Mouse (Mus musculus) heart, postnatal 0 days (tissue): ENCODE measurements around the gene Baiap3. TPM values are rescaled to one million over a fixed set of nuclear protein-coding genes. Genes with fewer than 3 reads are reported as not detected.

Experiments used
- ATAC-seq: fragments of 200-750 bp; cut with Nextera tagmentation; 2 replicates; pipeline ENCODE4 v1.8.0; 2017; ENCODE audit warnings: low read depth, moderate number of reproducible peaks, moderate library complexity; ENCODE audit not compliant: insufficient read depth
- DNase-seq: peaks from one replicate; pipeline ENCODE4 v3.0.0-alpha.2; 2016; ENCODE audit warnings: low spot score
- H3K27ac ChIP-seq: fragments of 300-500 bp; sonication (generic); 2 replicates; pipeline ENCODE4 v1.5.1; 2014; ENCODE audit warnings: low read depth, mild to moderate bottlenecking
- H3K27me3 ChIP-seq: fragments of 300-500 bp; sonication (generic); 2 replicates; pipeline ENCODE4 v1.6.1; 2014; ENCODE audit warnings: low read length, mixed read lengths; ENCODE audit not compliant: control insufficient read depth, insufficient read depth
- H3K36me3 ChIP-seq: fragments of 300-500 bp; sonication (generic); replicated peaks from 2 replicates; pipeline ENCODE4 v1.6.1; 2014; ENCODE audit warnings: low read length, mixed read lengths; ENCODE audit not compliant: control insufficient read depth, insufficient read depth
- H3K4me1 ChIP-seq: fragments of 300-500 bp; sonication (generic); 2 replicates; pipeline ENCODE4 v1.6.1; 2014; ENCODE audit warnings: antibody characterized with exemption; ENCODE audit not compliant: control insufficient read depth, insufficient read depth
- H3K4me2 ChIP-seq: fragments of 300-500 bp; sonication (generic); 2 replicates; pipeline ENCODE4 v1.6.1; 2014; ENCODE audit warnings: low read depth, mild to moderate bottlenecking, low read length, moderate library complexity
- H3K4me3 ChIP-seq: fragments of 300-500 bp; sonication (generic); 2 replicates; pipeline ENCODE4 v1.5.1; 2014; ENCODE audit warnings: low read depth, low read length
- H3K9ac ChIP-seq: fragments of 300-500 bp; sonication (generic); replicated peaks from 2 replicates; pipeline ENCODE4 v1.6.1; 2014; ENCODE audit warnings: low read depth, low read length, mixed read lengths
- H3K9me3 ChIP-seq: fragments of 300-500 bp; sonication (generic); replicated peaks from 2 replicates; pipeline ENCODE4 v1.6.1; 2016; ENCODE audit warnings: low read length; ENCODE audit not compliant: control insufficient read depth
- CTCF ChIP-seq: IDR thresholded peaks from 2 replicates; pipeline ENCODE4 v1.5.1; 2016; ENCODE audit warnings: antibody characterized with exemption, control low read depth, low read depth
- EP300 ChIP-seq: IDR thresholded peaks from 2 replicates; pipeline ENCODE4 v1.6.1; 2016; ENCODE audit warnings: antibody characterized with exemption, low read depth
- WGBS: fragments of 180-500 bp; shearing (Covaris S2); extraction: QIAGEN DNeasy Blood & Tissue Kit; methylation state at CpG from one replicate; pipeline ENCODE4 v1.1.7; 2014; 5-methylcytosine and 5-hydroxymethylcytosine counted together
- microRNA-seq: library from miRNA; unstranded; fragments of <30 nt; microRNA quantifications from one replicate; pipeline ENCODE4, GENCODE M21; 2016
- polyA plus RNA-seq: library from polyadenylated mRNA; unstranded; fragments of >200 nt; fragmentation: Nextera tagmentation; extraction: Ambion mirVana; gene quantifications from 2 replicates; pipeline ENCODE4 v1.2.1, GENCODE M21; 2015
- total RNA-seq: library from RNA; depleted of rRNA; stranded (reverse); fragments of >200 nt; gene quantifications from 2 replicates; pipeline ENCODE4 v1.2.3, GENCODE M21; 2014; ENCODE audit warnings: low replicate concordance; rRNA removed

Baiap3 gene
- total and polyA plus RNA-seq, 2 experiments from 2014 or later, result 0.22 TPM; not detected in 1

- 89% methylated on average over 4 of the region's 4 CpGs for WGBS
- H3K36me3 ChIP-seq, result peaks cover 68% of the 10 kb centered on the region
- no peak for TF ChIP-seq CTCF
- no peak for TF ChIP-seq EP300
Observed at GRCm38 (mm10) chr17:25202401-25202800, 53.8 kb downstream of the Baiap3 start.

More at GRCm38 (mm10) chr17:25202401-25202800, 53.8 kb downstream of the Baiap3 start:
- Histone ChIP-seq H3K9ac (no peak overlapping the region), H3K27ac (no peak overlapping the region), H3K4me1 (no peaks in the 10 kb centered on the region), H3K27me3 (no peaks in the 10 kb centered on the region), H3K4me2 (no peak overlapping the region), H3K4me3 (no peak overlapping the region), H3K9me3 (no peaks in the 10 kb centered on the region)
- ATAC-seq (no peak), DNase-seq (no peak)

Small RNA genes lying within 50 kb of the gene (microRNA-seq; reads per million reads assigned to microRNA genes)
- not detected for gene Mir3547

Other genes with a start within 250 kb of the Baiap3 start
- gene Cramp1l, start 240.6 kb downstream of the Baiap3 start, total RNA-seq, result 12.0 and 13.5 TPM in 2 replicates
- 2.2 and 2.4 TPM in 2 replicates for gene Cramp1l, start 240.6 kb downstream of the Baiap3 start, polyA plus RNA-seq
- gene Ift140, start 240.3 kb downstream of the Baiap3 start, total RNA-seq, result 11.7 and 13.4 TPM in 2 replicates
- gene Ift140, start 240.3 kb downstream of the Baiap3 start, polyA plus RNA-seq, result 4.0 and 4.6 TPM in 2 replicates
- gene Tmem204, start 172.8 kb downstream of the Baiap3 start, total RNA-seq, result 53.8 and 56.4 TPM in 2 replicates
- 27.2 and 27.9 TPM in 2 replicates for gene Tmem204, start 172.8 kb downstream of the Baiap3 start, polyA plus RNA-seq
- gene Telo2, start 140.4 kb downstream of the Baiap3 start, total RNA-seq, result 27.9 and 31.4 TPM in 2 replicates
- gene Telo2, start 140.4 kb downstream of the Baiap3 start, polyA plus RNA-seq, result 13.2 and 15.3 TPM in 2 replicates
- 0.12 TPM in 1 of 2 replicates, not detected in the other for gene Ptx4, start 135.6 kb downstream of the Baiap3 start, total RNA-seq
- gene Ptx4, start 135.6 kb downstream of the Baiap3 start, polyA plus RNA-seq, result 0.22 TPM in 2 replicates
- gene Clcn7, start 123.0 kb downstream of the Baiap3 start, total RNA-seq, result 15.4 and 20.3 TPM in 2 replicates
- 12.6 and 12.8 TPM in 2 replicates for gene Clcn7, start 123.0 kb downstream of the Baiap3 start, polyA plus RNA-seq
- gene Ccdc154, start 93.9 kb downstream of the Baiap3 start, total RNA-seq, result not detected in 2 replicates
- gene Ccdc154, start 93.9 kb downstream of the Baiap3 start, polyA plus RNA-seq, result not detected in 2 replicates
- gene Gm38655, start 80.9 kb downstream of the Baiap3 start, total RNA-seq, result not detected in 2 replicates
- not detected in 2 replicates for gene Gm38655, start 80.9 kb downstream of the Baiap3 start, polyA plus RNA-seq
- 15.3 and 17.3 TPM in 2 replicates for gene BC003965, start 71.8 kb downstream of the Baiap3 start, total RNA-seq
- gene BC003965, start 71.8 kb downstream of the Baiap3 start, polyA plus RNA-seq, result 24.6 and 26.5 TPM in 2 replicates
- 3.2 and 4.8 TPM in 2 replicates for gene Unkl, start 68.0 kb downstream of the Baiap3 start, total RNA-seq
- 2.8 and 3.0 TPM in 2 replicates for gene Unkl, start 68.0 kb downstream of the Baiap3 start, polyA plus RNA-seq
- gene Gnptg, start 16.2 kb downstream of the Baiap3 start, total RNA-seq, result 20.4 and 24.2 TPM in 2 replicates
- 21.0 and 22.7 TPM in 2 replicates for gene Gnptg, start 16.2 kb downstream of the Baiap3 start, polyA plus RNA-seq
- 31.2 and 32.4 TPM in 2 replicates for gene Tsr3, start 16.2 kb downstream of the Baiap3 start, total RNA-seq
- 23.4 and 24.3 TPM in 2 replicates for gene Tsr3, start 16.2 kb downstream of the Baiap3 start, polyA plus RNA-seq
- 293 and 343 TPM in 2 replicates for gene Ube2i, start 18.3 kb upstream of the Baiap3 start, total RNA-seq
- gene Ube2i, start 18.3 kb upstream of the Baiap3 start, polyA plus RNA-seq, result 253 and 259 TPM in 2 replicates
- gene Prss34, start 42.0 kb upstream of the Baiap3 start, total RNA-seq, result 1.0 TPM in 1 of 2 replicates, not detected in the other
- gene Prss34, start 42.0 kb upstream of the Baiap3 start, polyA plus RNA-seq, result 0.71 and 0.77 TPM in 2 replicates
- gene Prss28, start 52.3 kb upstream of the Baiap3 start, total RNA-seq, result not detected in 2 replicates
- gene Prss28, start 52.3 kb upstream of the Baiap3 start, polyA plus RNA-seq, result not detected in 2 replicates
- not detected in 2 replicates for gene Prss29, start 62.3 kb upstream of the Baiap3 start, total RNA-seq
- gene Prss29, start 62.3 kb upstream of the Baiap3 start, polyA plus RNA-seq, result not detected in 2 replicates
- 0.23 and 5.3 TPM in 2 replicates for gene Tpsab1, start 89.2 kb upstream of the Baiap3 start, total RNA-seq
- 0.80 and 1.2 TPM in 2 replicates for gene Tpsab1, start 89.2 kb upstream of the Baiap3 start, polyA plus RNA-seq
- 15.2 and 28.1 TPM in 2 replicates for gene Tpsb2, start 109.9 kb upstream of the Baiap3 start, total RNA-seq
- gene Tpsb2, start 109.9 kb upstream of the Baiap3 start, polyA plus RNA-seq, result 26.2 and 35.5 TPM in 2 replicates
- gene Tpsg1, start 112.9 kb upstream of the Baiap3 start, total RNA-seq, result not detected in 2 replicates
- gene Tpsg1, start 112.9 kb upstream of the Baiap3 start, polyA plus RNA-seq, result 0.33 and 0.56 TPM in 2 replicates
- 39.2 and 65.9 TPM in 2 replicates for gene Cacna1h, start 177.4 kb upstream of the Baiap3 start, total RNA-seq
- 3.1 and 3.4 TPM in 2 replicates for gene Cacna1h, start 177.4 kb upstream of the Baiap3 start, polyA plus RNA-seq
- 1.3 TPM in 1 of 2 replicates, not detected in the other for gene Tekt4, start 198.3 kb upstream of the Baiap3 start, total RNA-seq
- 0.23 and 1.1 TPM in 2 replicates for gene Tekt4, start 198.3 kb upstream of the Baiap3 start, polyA plus RNA-seq
- 0.12 TPM in 1 of 2 replicates, not detected in the other for gene Sstr5, start 240.9 kb upstream of the Baiap3 start, total RNA-seq
- gene Sstr5, start 240.9 kb upstream of the Baiap3 start, polyA plus RNA-seq, result not detected in 2 replicates